Mouse (Mus musculus) intestine, embryonic 15.5 days (tissue): ENCODE measurements around the gene Gm20388. TPM values are rescaled to one million over a fixed set of nuclear protein-coding genes. Genes with fewer than 3 reads are reported as not detected.

ENCODE experiments used
- ATAC-seq: fragments of 200-750 bp; cut with Nextera tagmentation; 2 replicates; pipeline ENCODE4 v1.8.0; 2017; ENCODE audit warnings: moderate TSS enrichment, moderate library complexity
- H3K27ac ChIP-seq: fragments of 300-500 bp; sonication (generic); 2 replicates; pipeline ENCODE4 v1.5.1; 2015; ENCODE audit warnings: mild to moderate bottlenecking, inconsistent platforms
- H3K27me3 ChIP-seq: fragments of 300-500 bp; sonication (generic); replicated peaks from 2 replicates; pipeline ENCODE4 v1.6.1; 2015; ENCODE audit warnings: inconsistent platforms
- H3K36me3 ChIP-seq: fragments of 300-500 bp; sonication (generic); 2 replicates; pipeline ENCODE4 v1.6.1; 2015; ENCODE audit warnings: inconsistent platforms
- H3K4me1 ChIP-seq: fragments of 300-500 bp; sonication (generic); replicated peaks from 2 replicates; pipeline ENCODE4 v1.6.1; 2015; ENCODE audit warnings: inconsistent platforms
- H3K4me2 ChIP-seq: fragments of 300-500 bp; sonication (generic); replicated peaks from 2 replicates; pipeline ENCODE4 v1.6.1; 2015; ENCODE audit warnings: mild to moderate bottlenecking, inconsistent platforms
- H3K4me3 ChIP-seq: fragments of 300-500 bp; sonication (generic); replicated peaks from 2 replicates; pipeline ENCODE4 v1.5.1; 2015; ENCODE audit warnings: inconsistent platforms
- H3K9ac ChIP-seq: fragments of 300-500 bp; sonication (generic); 2 replicates; pipeline ENCODE4 v1.6.1; 2015; ENCODE audit warnings: inconsistent platforms
- H3K9me3 ChIP-seq: fragments of 300-500 bp; sonication (generic); 2 replicates; pipeline ENCODE4 v1.6.1; 2016; ENCODE audit warnings: inconsistent platforms
- WGBS: fragments of 180-500 bp; shearing (Covaris S2); methylation state at CpG from one replicate; pipeline ENCODE4 v1.1.7; 2015; 5-methylcytosine and 5-hydroxymethylcytosine counted together
- polyA plus RNA-seq: library from polyadenylated mRNA; unstranded; fragments of >200 nt; fragmentation: Nextera tagmentation; extraction: Ambion mirVana; gene quantifications from 2 replicates; pipeline ENCODE4 v1.2.1, GENCODE M21; 2015

Gm20388 gene
- polyA plus RNA-seq, 1 experiment from 2014 or later: not detected

GRCm38 (mm10) chr8:122240241-122241026, 2329.8 kb downstream of the Gm20388 start:
- Histone ChIP-seq H3K9me3 (no peaks in the 10 kb centered on the region), H3K27ac (no peak overlapping the region), H3K4me2 (no peak overlapping the region), H3K4me3 (no peak overlapping the region), H3K36me3 (no peaks in the 10 kb centered on the region), H3K4me1 (peaks cover 5% of the 10 kb centered on the region), H3K27me3 (no peaks in the 10 kb centered on the region), H3K9ac (no peak overlapping the region)
- 83% methylated on average over 16 of the region's 16 CpGs for WGBS
- no peak for ATAC-seq

- H3K27me3 ChIP-seq: no peaks in the 10 kb centered on the region
- no peaks in the 10 kb centered on the region for H3K36me3 ChIP-seq
- H3K4me2 ChIP-seq: no peak overlapping the region
- H3K9me3 ChIP-seq: no peaks in the 10 kb centered on the region
- H3K4me1 ChIP-seq: peaks cover 10% of the 10 kb centered on the region
- ATAC-seq: no peak
- no peak overlapping the region for H3K4me3 ChIP-seq
- 75% methylated on average over 4 of the region's 4 CpGs for WGBS
- H3K27ac ChIP-seq: no peak overlapping the region
- no peak overlapping the region for H3K9ac ChIP-seq
These were observed 2332.7 kb downstream of the Gm20388 start for GRCm38 (mm10) chr8:122243310-122243709.

- Histone ChIP-seq H3K36me3 (no peaks in the 10 kb centered on the region), H3K27ac (no peak overlapping the region), H3K4me3 (no peak overlapping the region), H3K4me1 (peaks cover 5% of the 10 kb centered on the region), H3K9me3 (no peaks in the 10 kb centered on the region), H3K9ac (no peak overlapping the region), H3K27me3 (no peaks in the 10 kb centered on the region), H3K4me2 (no peak overlapping the region)
- no peak for ATAC-seq
- WGBS: 75% methylated on average over 6 of the region's 6 CpGs
These were observed 2334.5 kb downstream of the Gm20388 start for GRCm38 (mm10) chr8:122245161-122245560.

- peaks cover 5% of the 10 kb centered on the region for H3K4me1 ChIP-seq
- no peaks in the 10 kb centered on the region for H3K36me3 ChIP-seq
- no peak overlapping the region for H3K27ac ChIP-seq
- H3K9ac ChIP-seq: no peak overlapping the region
- H3K9me3 ChIP-seq: no peaks in the 10 kb centered on the region
- H3K27me3 ChIP-seq: no peaks in the 10 kb centered on the region
- H3K4me3 ChIP-seq: no peak overlapping the region
- no peak for ATAC-seq
- H3K4me2 ChIP-seq: no peak overlapping the region
- WGBS: 40% methylated on average over 12 of the region's 12 CpGs
These were observed 2335.9 kb downstream of the Gm20388 start for GRCm38 (mm10) chr8:122246257-122247211.

- Histone ChIP-seq H3K4me1 (no peaks in the 10 kb centered on the region), H3K9ac (no peak overlapping the region), H3K9me3 (no peaks in the 10 kb centered on the region), H3K27ac (no peak overlapping the region), H3K36me3 (no peaks in the 10 kb centered on the region), H3K27me3 (peaks cover 21% of the 10 kb centered on the region), H3K4me2 (no peak overlapping the region), H3K4me3 (no peak overlapping the region)
- ATAC-seq: no peak
- WGBS: 72% methylated on average over 1 of the region's 1 CpGs
These were observed 2341.1 kb downstream of the Gm20388 start for GRCm38 (mm10) chr8:122251739-122252138.

GRCm38 (mm10) chr8:122252366-122252765, 2341.7 kb downstream of the Gm20388 start:
- ATAC-seq: no peak
- Histone ChIP-seq H3K4me1 (no peaks in the 10 kb centered on the region), H3K4me2 (no peak overlapping the region), H3K9me3 (no peaks in the 10 kb centered on the region), H3K27me3 (peaks cover 21% of the 10 kb centered on the region), H3K4me3 (no peak overlapping the region), H3K36me3 (no peaks in the 10 kb centered on the region), H3K9ac (no peak overlapping the region), H3K27ac (no peak overlapping the region)
- WGBS: 62% methylated on average over 5 of the region's 5 CpGs

- 56% methylated on average over 2 of the region's 2 CpGs for WGBS
- no peaks in the 10 kb centered on the region for H3K4me1 ChIP-seq
- H3K4me3 ChIP-seq: no peak overlapping the region
- H3K9me3 ChIP-seq: no peaks in the 10 kb centered on the region
- no peaks in the 10 kb centered on the region for H3K36me3 ChIP-seq
- H3K27me3 ChIP-seq: peaks cover 33% of the 10 kb centered on the region
- H3K9ac ChIP-seq: no peak overlapping the region
- no peak overlapping the region for H3K27ac ChIP-seq
- no peak overlapping the region for H3K4me2 ChIP-seq
- peak; percentile 27; the same call in 1 of the 2 replicates for ATAC-seq
These were observed 2348.7 kb downstream of the Gm20388 start for GRCm38 (mm10) chr8:122259351-122259750.

- no peak for ATAC-seq
- Histone ChIP-seq H3K36me3 (no peaks in the 10 kb centered on the region), H3K9me3 (no peaks in the 10 kb centered on the region), H3K4me3 (no peak overlapping the region), H3K4me1 (no peaks in the 10 kb centered on the region), H3K27ac (no peak overlapping the region), H3K4me2 (no peak overlapping the region), H3K9ac (no peak overlapping the region), H3K27me3 (peaks cover 19% of the 10 kb centered on the region)
- WGBS: 60% methylated on average over 9 of the region's 9 CpGs
These were observed 2350.1 kb downstream of the Gm20388 start for GRCm38 (mm10) chr8:122260755-122261154.

- Histone ChIP-seq H3K9ac (no peak overlapping the region), H3K4me3 (no peak overlapping the region), H3K4me1 (0 out of 2 replicates have a peak, but pooled peaks cover 3% of the 10 kb centered on the region), H3K27ac (no peak overlapping the region), H3K36me3 (no peaks in the 10 kb centered on the region), H3K27me3 (peaks cover 17% of the 10 kb centered on the region; the same call in 1 of the 2 replicates), H3K4me2 (no peak overlapping the region), H3K9me3 (no peaks in the 10 kb centered on the region)
- no peak for ATAC-seq
- 66% methylated on average over 16 of the region's 16 CpGs for WGBS
These were observed 2352.2 kb downstream of the Gm20388 start for GRCm38 (mm10) chr8:122262835-122263234.

GRCm38 (mm10) chr8:122264243-122264642, 2353.6 kb downstream of the Gm20388 start:
- Histone ChIP-seq H3K4me1 (peaks cover 7% of the 10 kb centered on the region; the same call in 1 of the 2 replicates), H3K9ac (no peak overlapping the region), H3K9me3 (no peaks in the 10 kb centered on the region), H3K27ac (no peak overlapping the region), H3K36me3 (no peaks in the 10 kb centered on the region), H3K27me3 (peaks cover 17% of the 10 kb centered on the region; the same call in 1 of the 2 replicates), H3K4me2 (no peak overlapping the region), H3K4me3 (no peak overlapping the region)
- 47% methylated on average over 9 of the region's 9 CpGs for WGBS
- no peak for ATAC-seq

GRCm38 (mm10) chr8:122265522-122265921, 2354.9 kb downstream of the Gm20388 start:
- H3K4me2 ChIP-seq: no peak overlapping the region
- H3K27ac ChIP-seq: no peak overlapping the region
- no peak for ATAC-seq
- H3K4me3 ChIP-seq: no peak overlapping the region
- no peaks in the 10 kb centered on the region for H3K36me3 ChIP-seq
- H3K27me3 ChIP-seq: peaks cover 20% of the 10 kb centered on the region
- H3K9me3 ChIP-seq: no peaks in the 10 kb centered on the region
- no peak overlapping the region for H3K9ac ChIP-seq
- H3K4me1 ChIP-seq: peaks cover 10% of the 10 kb centered on the region; the same call in 1 of the 2 replicates
- WGBS: 79% methylated on average over 8 of the region's 8 CpGs

- Histone ChIP-seq H3K27ac (no peak overlapping the region), H3K9ac (no peak overlapping the region), H3K36me3 (no peaks in the 10 kb centered on the region), H3K27me3 (peaks cover 24% of the 10 kb centered on the region), H3K9me3 (no peaks in the 10 kb centered on the region), H3K4me3 (no peak overlapping the region), H3K4me1 (peaks cover 10% of the 10 kb centered on the region; the same call in 1 of the 2 replicates), H3K4me2 (no peak overlapping the region)
- ATAC-seq: no peak
- WGBS: 75% methylated on average over 13 of the region's 13 CpGs
These were observed 2356.2 kb downstream of the Gm20388 start for GRCm38 (mm10) chr8:122266867-122267266.
